Mouse (Mus musculus) brown adipose tissue, adult 24 weeks (tissue): ENCODE measurements around the gene Gars. TPM values are rescaled to one million over a fixed set of nuclear protein-coding genes. Genes with fewer than 3 reads are reported as not detected.

Experiments used
- H3K27ac ChIP-seq: fragments of 200-500 bp; replicated peaks from 2 replicates; pipeline ENCODE4 v1.5.1; 2012; ENCODE audit warnings: low read depth, mild to moderate bottlenecking, low read length
- H3K4me1 ChIP-seq: fragments of 200-500 bp; 2 replicates; pipeline ENCODE4 v1.6.1; 2012; ENCODE audit warnings: low read length, mixed read lengths; ENCODE audit not compliant: control insufficient read depth, insufficient read depth, insufficient read length
- H3K4me3 ChIP-seq: fragments of 200-500 bp; 2 replicates; pipeline ENCODE4 v1.5.1; 2012; ENCODE audit warnings: low read depth, mild to moderate bottlenecking, low read length, moderate library complexity; ENCODE audit not compliant: insufficient read depth
- polyA plus RNA-seq: library from polyadenylated mRNA; stranded (reverse); fragments of >200 nt; gene quantifications from 2 replicates; pipeline ENCODE4 v1.2.4, GENCODE M21; 2012; ENCODE audit not compliant: missing spikeins, insufficient read depth, insufficient read length

Gars gene
- polyA plus RNA-seq, result 86.8 and 119 TPM in 2 replicates

DNA sequence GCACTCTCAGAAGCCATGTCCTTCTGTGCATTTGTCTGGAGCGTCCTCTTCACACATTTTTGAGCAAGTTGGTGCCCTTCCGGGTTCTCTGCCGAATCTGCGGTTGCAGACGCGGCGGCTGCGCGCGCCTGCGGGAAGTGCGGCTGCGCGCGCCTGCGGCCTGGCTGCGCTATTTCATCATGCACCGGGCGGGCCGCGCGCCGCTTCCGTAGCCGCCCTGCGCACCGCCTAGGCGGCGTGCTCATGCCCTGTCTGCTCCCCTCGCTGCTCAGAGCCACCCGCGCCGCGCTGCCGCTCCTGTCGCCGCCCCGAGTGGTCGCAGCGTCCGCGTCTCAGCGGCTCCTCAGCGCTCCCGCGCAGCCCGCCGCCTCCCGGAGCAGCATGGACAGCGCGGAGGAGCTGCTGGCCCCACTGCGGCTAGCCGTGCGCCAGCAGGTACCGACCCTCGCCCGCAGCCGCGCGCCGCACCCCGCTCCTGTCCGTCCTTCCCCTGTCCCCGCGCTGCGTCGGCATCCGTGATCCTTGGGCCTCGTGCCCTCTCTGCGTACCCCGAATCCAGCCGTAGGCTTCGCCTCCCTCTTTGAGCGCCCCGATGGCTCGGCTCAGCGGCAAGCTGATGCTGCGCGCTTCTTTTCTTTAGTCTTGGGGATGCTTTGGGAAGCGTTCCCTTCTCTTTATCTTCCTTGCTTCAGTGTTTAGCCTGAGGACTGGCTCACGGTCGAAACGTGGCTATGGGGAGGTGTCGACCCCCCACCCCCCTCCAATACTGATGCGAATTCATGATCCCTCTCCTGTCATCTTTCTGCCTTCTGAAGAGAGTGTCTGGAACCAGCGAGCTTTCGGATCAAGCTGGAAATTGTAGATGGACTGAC lies at the start of gene Gars:
Gene Gars (plus strand): TSS at position 209 of the 872 bp plus-strand sequence.
- Histone ChIP-seq H3K27ac (peak within 1 kb of the TSS; percentile 98), H3K4me1 (peaks cover 9% of the 10 kb centered on the region; the same call in 1 of the 2 replicates), H3K4me3 (peak within 1 kb of the TSS; percentile 89)

DNA sequence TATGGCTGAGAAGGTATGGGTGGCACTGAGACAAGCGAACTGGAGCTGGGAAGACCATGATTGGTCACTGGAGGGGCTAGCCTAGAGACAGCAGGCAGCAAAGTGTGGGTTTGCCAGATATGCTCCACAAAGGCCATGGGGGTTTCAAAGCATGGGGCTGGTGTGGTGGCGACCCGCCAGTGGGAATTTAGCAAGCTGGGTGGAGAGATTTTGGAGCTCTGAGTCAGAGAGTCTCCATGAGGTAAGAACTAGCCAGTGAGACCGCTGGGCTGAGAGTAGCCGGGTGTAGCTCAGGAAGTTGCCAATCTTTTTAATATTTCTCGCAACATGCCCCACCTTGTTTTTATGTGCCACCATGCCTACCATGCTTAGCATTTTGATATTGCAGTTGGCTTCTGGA lies 49.7 kb upstream of the Gars start:
- no peaks in the 10 kb centered on the region; the same call in 1 of the 2 replicates for H3K4me1 ChIP-seq

DNA sequence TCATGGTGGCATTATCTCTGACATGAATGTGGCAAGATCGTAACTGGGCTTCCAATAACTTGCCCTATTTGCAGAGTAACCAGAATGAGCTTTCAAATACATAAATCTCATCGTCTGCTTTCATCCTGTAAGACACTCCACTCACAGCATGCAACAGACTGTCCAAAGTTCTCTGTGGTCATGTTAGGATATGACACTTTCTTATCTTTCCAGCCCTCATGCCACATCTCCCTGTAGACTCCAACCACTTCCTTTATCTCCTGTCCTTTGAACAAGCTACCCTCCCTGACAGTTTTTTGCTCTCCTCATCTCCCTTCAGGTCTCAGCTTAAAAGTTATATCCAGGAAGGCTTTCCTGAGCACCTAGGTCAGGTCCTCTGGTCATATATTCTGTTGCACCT lies 46.6 kb upstream of the Gars start:
- H3K4me1 ChIP-seq, result no peaks in the 10 kb centered on the region; the same call in 1 of the 2 replicates
- no peak overlapping the region for H3K4me3 ChIP-seq
- H3K27ac ChIP-seq, result no peak overlapping the region

More for the DNA sequence above, 49.7 kb upstream of the Gars start:
- no peak overlapping the region for H3K4me3 ChIP-seq
- no peak overlapping the region for H3K27ac ChIP-seq

DNA sequence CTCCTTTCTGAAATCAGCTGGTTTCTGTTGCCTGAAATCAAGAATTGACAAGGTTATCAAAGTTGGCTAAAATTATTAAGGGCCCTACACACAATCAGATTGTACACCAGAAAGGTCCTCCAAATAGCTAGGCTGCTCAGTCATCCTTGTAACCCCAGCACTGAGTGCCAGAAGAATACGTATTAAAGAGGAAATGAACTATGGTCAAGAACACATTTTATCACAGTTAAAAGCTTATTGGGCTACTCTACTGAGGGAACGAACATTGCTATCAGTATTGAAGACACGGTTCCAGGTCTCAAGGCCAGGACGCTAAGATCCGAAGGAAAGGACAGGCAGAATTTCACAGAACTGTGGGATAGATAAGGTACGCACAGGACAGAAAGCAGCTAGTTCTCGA lies 45.7 kb upstream of the Gars start:
- peak overlapping the region; percentile 16; the same call in 1 of the 2 replicates for H3K27ac ChIP-seq

DNA sequence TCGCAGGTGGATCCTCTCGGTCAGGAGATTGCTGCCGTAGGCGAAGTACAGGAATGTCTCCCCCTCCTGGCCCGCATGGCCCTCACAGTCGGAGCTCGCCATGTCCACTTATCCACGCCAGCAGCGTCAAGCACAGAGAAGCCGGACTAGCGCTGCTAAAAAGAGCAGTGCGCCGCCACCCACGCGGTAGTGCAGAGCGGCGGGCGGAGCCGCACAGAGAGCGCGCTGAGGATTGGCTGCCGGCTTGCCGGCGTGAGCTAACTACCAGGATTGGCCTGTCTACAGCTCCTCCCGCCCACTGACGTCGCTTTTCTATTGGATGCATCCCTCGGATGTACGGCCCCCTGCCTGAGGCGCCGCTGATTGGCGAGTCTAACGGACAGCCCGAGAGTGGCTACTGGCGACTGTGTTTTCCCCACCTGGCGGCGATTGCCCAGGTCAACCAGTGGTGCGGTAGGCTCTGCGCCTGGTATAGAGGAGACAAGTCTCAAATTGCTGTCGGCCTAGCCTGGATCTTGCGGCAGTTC lies 45.0 kb upstream of the Gars start, which contains the start of gene Ggct:
Gene Ggct (minus strand): TSS at position 217 of the 527 bp plus-strand sequence.
- peak within 1 kb of the TSS; percentile 67 for H3K4me3 ChIP-seq
- no peaks in the 10 kb centered on the region; the same call in 1 of the 2 replicates for H3K4me1 ChIP-seq
- H3K27ac ChIP-seq, result peak within 1 kb of the TSS; percentile 16; the same call in 1 of the 2 replicates

More for the DNA sequence above, 45.7 kb upstream of the Gars start:
- H3K4me1 ChIP-seq, result no peaks in the 10 kb centered on the region; the same call in 1 of the 2 replicates
- H3K4me3 ChIP-seq, result peak overlapping the region; percentile 67

DNA sequence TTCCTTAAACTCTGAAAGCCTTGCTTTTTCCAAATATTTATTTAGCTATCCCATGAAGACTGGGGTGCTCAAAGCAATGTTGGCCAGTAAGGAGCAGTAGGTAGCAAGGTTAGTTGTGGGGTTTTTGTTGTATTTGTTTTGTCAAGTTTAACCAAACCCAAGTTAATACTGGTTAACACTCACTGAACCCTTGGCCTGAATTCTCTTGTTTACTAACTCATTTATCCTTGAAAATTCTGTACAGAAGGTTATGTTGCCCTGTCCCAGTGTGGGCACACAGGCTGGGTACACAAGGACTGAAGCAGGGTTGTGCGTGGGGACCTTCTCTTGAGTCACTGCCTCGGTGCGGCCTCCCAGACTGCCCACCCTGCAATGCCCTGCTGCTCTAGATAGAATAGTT lies 41.4 kb upstream of the Gars start:
- Histone ChIP-seq H3K27ac (no peak overlapping the region), H3K4me1 (no peaks in the 10 kb centered on the region; the same call in 1 of the 2 replicates), H3K4me3 (no peak overlapping the region)

DNA sequence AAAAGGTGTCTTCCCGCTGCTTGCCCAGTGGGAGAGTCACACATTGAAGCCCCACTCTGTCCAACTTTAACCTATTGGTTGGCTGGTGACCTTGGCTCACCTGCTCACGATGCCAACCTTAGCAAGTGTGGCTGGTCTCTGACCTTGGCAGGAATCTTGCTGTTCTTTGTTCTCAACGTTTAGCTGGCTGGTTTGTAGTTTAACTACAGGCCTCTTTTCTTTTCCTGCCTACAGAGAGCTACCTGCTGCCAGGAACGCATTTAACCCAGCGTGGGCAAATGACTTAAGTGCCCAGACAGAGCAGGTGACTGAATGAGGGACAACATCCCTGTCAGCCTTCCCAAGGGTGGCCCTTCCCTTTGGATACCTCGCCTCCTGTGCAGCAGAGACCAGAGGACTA lies 40.1 kb upstream of the Gars start:
- no peak overlapping the region for H3K4me3 ChIP-seq
- H3K27ac ChIP-seq, result no peak overlapping the region
- no peaks in the 10 kb centered on the region for H3K4me1 ChIP-seq

DNA sequence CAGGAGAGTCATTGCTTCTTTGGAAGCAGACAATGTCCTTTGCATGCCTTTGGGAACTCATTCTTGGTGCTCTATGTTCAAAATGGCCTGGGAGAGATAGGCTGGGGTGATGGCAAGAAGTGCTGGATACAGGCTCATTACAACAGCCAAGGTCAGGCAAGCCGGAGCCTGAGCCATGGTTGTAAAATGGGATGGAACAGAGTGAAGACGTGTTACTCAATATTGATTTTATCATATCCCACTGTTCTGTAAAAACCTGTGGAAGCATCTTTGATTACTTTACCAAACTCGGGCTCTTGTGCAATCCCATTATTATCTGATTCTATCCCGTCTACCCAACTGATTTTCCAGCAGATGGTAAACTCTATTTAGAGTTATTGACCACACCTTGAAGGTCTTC lies 36.5 kb upstream of the Gars start:
- Histone ChIP-seq H3K4me3 (no peak overlapping the region), H3K27ac (no peak overlapping the region), H3K4me1 (no peaks in the 10 kb centered on the region)

DNA sequence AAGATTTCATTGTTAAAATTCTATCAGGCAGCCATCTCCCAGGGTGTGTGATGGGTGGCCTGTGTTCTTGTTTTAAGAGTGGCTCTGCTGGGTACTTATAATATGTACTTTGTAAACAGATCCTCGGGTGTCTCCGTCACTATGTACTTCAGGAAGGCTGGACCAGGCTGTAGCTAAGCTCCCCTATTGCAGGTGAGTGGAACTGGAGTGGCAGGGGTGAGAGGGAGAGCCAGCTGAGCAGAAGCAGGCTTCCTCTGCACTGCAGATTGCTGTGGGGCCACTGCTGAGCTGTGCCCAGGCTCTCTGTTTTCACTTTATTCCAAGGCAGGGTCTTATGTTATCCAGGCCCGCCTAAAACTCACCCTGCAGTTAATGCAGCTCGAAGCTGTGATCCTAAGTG lies 35.4 kb upstream of the Gars start:
- Histone ChIP-seq H3K4me1 (no peaks in the 10 kb centered on the region), H3K4me3 (no peak overlapping the region), H3K27ac (no peak overlapping the region)

DNA sequence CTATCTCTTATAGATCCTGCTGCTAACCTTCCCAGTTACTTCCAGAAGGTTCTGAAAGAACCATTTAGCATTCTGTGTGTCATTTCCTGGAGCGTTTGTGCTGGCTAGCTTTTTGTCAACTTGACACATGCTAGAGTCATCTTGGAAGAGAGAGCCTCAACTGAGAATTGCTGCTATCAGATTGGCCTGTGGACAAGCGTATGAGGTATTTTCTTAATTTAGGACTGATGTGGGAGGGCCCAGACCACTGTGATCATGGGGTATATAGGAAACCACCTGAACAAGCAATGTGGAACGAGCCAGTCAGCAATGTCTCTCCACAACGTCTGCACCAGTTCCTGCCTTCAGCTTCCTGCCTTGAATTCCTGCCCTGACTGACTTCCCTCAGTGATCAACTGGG lies 34.2 kb upstream of the Gars start:
- H3K27ac ChIP-seq, result peak overlapping the region; percentile 77
- no peak overlapping the region for H3K4me3 ChIP-seq
- H3K4me1 ChIP-seq, result no peaks in the 10 kb centered on the region

DNA sequence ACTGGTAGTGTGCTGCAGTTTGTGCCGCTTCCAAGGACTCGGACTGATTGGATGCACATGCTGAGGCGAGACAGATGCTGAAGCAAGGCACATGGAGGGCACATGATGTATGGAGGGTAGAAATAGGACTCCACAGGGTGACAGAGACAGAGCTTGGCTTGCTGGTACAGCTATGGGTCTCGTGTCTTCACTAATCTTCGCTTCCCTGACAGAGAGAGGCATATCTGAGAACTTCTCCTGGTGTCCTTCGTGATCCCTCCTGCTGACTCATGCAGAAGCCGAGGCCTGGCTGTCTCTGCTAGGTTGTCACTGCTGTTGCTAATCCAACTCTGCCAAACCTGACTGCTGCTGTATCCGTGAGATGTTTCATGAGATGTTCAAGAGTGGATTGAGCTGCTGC lies 29.4 kb upstream of the Gars start:
- H3K4me3 ChIP-seq, result no peak overlapping the region
- H3K4me1 ChIP-seq, result no peaks in the 10 kb centered on the region

DNA sequence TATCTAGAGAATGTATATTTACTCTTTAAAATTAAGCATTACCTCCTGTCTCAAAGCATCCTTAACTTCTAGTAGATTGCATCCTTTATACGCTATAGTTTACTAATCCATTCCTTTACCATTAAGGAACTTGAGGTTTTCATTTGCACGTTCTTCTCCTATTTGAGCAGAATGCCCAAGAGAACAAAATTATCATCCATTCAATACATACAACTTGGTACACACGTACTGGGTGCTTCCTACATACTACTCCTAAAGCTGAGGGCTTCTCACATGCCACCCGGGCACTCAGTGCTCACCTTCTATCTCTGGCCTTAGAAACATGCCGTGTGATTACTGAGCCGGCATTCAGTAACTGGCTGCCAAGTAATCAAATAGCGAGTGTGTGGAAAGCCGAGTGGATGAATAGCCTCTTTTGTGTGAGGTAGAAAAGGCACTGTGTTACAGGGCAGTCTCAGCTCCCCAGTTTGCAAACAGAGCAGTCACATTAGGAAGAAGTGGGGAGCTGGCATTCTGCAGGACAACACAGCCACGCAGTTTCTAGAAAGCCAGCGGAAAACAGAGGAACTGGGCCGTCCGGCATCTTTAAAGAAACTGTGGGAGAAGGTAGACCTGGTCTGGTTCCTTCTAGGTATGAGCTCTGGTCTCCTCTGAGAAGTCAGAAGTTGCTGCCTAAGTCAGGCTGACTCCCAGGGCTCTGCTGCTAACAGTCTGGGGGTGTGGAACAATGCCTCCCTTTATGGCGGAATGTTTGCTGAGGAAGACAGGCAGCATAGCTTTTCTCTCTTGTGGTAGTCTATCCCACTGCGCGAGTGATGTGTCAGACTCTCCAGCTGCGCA lies 28.2 kb upstream of the Gars start:
- Histone ChIP-seq H3K27ac (no peak overlapping the region), H3K4me1 (no peaks in the 10 kb centered on the region), H3K4me3 (no peak overlapping the region)

More for the DNA sequence above, 29.4 kb upstream of the Gars start:
- H3K27ac ChIP-seq, result no peak overlapping the region

DNA sequence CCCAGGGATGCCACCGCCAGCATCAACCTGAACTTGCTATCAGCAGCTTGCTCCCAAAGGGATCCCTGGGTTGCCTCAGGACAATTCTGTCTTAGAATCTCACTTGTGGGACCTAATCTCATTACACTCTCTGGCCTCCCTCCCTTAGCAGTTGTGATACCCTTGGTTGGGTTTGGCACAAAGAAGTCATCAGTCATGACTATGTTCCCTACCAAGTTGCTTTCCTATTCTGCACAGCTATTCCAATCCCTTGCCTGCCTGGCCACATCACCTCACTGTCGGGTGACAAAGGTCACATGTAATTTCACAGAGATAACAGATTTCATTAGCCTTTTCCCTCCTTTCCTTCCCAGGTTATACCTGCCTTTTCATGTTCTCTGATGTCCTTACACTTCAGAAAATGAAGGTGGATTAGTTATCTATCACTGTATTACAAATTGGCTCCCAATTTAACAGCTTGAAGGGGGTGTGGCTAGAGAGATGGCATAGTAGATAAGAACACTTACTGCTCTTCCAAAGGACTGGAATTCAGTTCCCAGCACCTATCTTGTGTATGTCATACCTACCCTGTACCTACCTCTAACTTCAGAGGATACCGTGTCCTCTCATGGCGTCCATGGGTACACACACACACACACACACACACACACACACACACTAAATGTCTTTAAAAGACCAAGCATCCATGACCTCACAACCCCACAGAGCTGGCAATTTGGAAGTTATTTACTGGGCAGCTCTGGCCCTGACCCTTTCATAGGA lies 27.3 kb upstream of the Gars start:
- H3K4me3 ChIP-seq, result no peak overlapping the region
- no peak overlapping the region for H3K27ac ChIP-seq
- H3K4me1 ChIP-seq, result no peaks in the 10 kb centered on the region

DNA sequence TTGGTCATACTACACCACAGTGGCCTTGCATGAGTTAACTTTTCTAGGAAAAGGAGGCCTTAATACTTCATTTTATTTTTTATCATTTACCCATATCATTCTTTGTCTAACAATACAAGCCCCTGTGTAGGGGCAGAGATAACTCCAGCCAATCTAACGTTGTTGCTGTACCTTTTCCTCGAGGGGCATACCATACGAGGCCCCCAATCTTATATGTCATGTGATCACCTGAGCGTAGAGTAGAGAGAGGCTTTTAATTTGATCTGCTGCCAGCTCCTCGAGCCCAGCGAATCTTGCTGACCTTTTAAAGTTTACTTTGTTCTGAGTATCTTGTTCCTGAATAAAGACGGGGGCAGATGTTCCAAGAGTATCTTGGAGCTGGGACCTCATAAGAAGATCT lies 25.3 kb upstream of the Gars start:
- Histone ChIP-seq H3K4me3 (no peak overlapping the region), H3K4me1 (no peaks in the 10 kb centered on the region), H3K27ac (no peak overlapping the region)
